Comparison of ENCODE assay signal across 8 mouse cellular contexts in the genomic region with DNA sequence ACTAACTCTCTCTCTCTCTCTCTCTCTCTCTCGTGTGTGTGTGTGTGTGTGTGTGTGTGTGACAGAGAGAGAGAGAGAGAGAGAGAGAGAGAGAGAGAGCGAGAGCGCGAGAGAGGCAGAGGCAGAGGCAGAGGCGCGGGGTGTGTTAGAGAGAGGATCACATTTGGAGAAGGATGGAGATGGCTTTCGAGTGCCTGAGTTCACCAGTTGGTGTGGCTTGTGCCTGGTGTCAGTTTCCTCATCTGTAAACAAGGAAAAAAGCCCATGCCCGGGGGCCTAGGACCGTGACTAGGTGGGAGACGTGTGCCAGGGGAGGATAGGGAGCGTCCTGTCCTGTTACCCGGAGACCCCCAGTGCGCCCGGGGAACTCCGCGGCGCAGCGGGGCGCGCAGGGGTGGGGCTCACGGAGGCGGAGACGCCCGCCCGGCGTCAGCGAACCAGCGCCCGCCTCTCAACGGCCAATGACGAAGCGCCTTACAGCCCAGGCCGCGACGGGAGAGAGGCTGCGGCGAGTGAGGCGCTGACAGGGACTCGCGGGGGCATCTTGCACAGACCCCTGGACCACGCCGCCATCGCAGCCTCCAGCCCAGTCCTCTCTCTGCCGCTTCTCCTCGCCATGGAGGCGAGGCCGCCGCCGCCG. TPM values are rescaled to one million over a fixed set of nuclear protein-coding genes. Genes with fewer than 3 reads are reported as not detected.
DNase-seq lines count a peak whose midpoint lies in the region; ATAC-seq and TF ChIP-seq lines count a peak whose summit lies in the region.

Ptpra (plus strand) TSS at position 485 of the 640 bp plus-strand sequence.

- H3K9ac ChIP-seq in embryonic facial prominence, embryonic 15.5 days = peak within 1 kb of the TSS; percentile 90
- H3K9ac ChIP-seq in kidney, embryonic 15.5 days = peak within 1 kb of the TSS; percentile 90

- peak; percentile 95 for TF ChIP-seq POLR2A in bone marrow, adult 2 months (IDR thresholded peaks at IDR 0.05; ENCODE audit: borderline replicate concordance, control insufficient read depth, low read depth, low read length)

- peak; percentile 97 for ATAC-seq in embryonic facial prominence, embryonic 15.5 days (ENCODE audit: insufficient number of reproducible peaks, low FRiP score, low TSS enrichment, low read depth)
- ATAC-seq in kidney, embryonic 15.5 days (replicated peaks; ENCODE audit: low FRiP score) = peak; percentile 98
- ATAC-seq in monocyte, adult 5-6 weeks (replicated peaks; ENCODE audit: insufficient number of reproducible peaks, low FRiP score, low TSS enrichment, poor library complexity, severe bottlenecking) = peak; percentile 91

- H3K9me3 ChIP-seq in embryonic facial prominence, embryonic 15.5 days (replicated peaks) = no peaks in the 10 kb centered on the region
- no peaks in the 10 kb centered on the region for H3K9me3 ChIP-seq in kidney, embryonic 15.5 days (replicated peaks)

- under 1% methylated on average over 50 of the region's 50 CpGs for WGBS in bone marrow, adult 2 months
- 0% methylated on average over 50 of the region's 50 CpGs for WGBS in embryonic facial prominence, embryonic 15.5 days
- WGBS in kidney, embryonic 15.5 days = under 1% methylated on average over 48 of the region's 50 CpGs

- peak within 1 kb of the TSS; percentile 98 for H3K4me3 ChIP-seq in bone marrow, adult 2 months (replicated peaks; ENCODE audit: control insufficient read depth, low read depth, low read length)
- peak within 1 kb of the TSS; percentile 94 for H3K4me3 ChIP-seq in embryonic facial prominence, embryonic 15.5 days (replicated peaks)
- peak within 1 kb of the TSS; percentile 94 for H3K4me3 ChIP-seq in kidney, embryonic 15.5 days (replicated peaks)

- H3K4me1 ChIP-seq in bone marrow, adult 2 months (ENCODE audit: control insufficient read depth, insufficient read depth, low read length) = no peaks in the 10 kb centered on the region; the same call in 1 of the 2 replicates
- peaks cover 27% of the 10 kb centered on the region for H3K4me1 ChIP-seq in embryonic facial prominence, embryonic 15.5 days
- peaks cover 31% of the 10 kb centered on the region for H3K4me1 ChIP-seq in kidney, embryonic 15.5 days

- no peak for TF ChIP-seq CTCF in bone marrow, adult 2 months (IDR thresholded peaks at IDR 0.05; ENCODE audit: control insufficient read depth, insufficient read depth, low read length)

- DNase-seq in 416B (ENCODE audit: low read depth) (peak; percentile 82), liver (peak; percentile 91)
- peak; percentile 92 for DNase-seq in heart, adult 9 months (ENCODE audit: low spot score in 2 of 2)
- peak; percentile 91 to 96 for DNase-seq in spleen, postnatal 4 days (ENCODE audit: low spot score in 2 of 2)

- no peaks in the 10 kb centered on the region; the same call in 1 of the 2 replicates for H3K27me3 ChIP-seq in embryonic facial prominence, embryonic 15.5 days
- peaks cover 8% of the 10 kb centered on the region; the same call in 1 of the 2 replicates for H3K27me3 ChIP-seq in kidney, embryonic 15.5 days

- peak within 1 kb of the TSS; percentile 89 for H3K27ac ChIP-seq in bone marrow, adult 2 months (ENCODE audit: control insufficient read depth, insufficient read depth, low read depth, low read length, poor library complexity)
- peak within 1 kb of the TSS; percentile 90 for H3K27ac ChIP-seq in embryonic facial prominence, embryonic 15.5 days (replicated peaks)
- H3K27ac ChIP-seq in kidney, embryonic 15.5 days = peak within 1 kb of the TSS; percentile 93

- H3K36me3 ChIP-seq in embryonic facial prominence, embryonic 15.5 days = no peaks in the 10 kb centered on the region
- H3K36me3 ChIP-seq in kidney, embryonic 15.5 days = peaks cover 3% of the 10 kb centered on the region; the same call in 1 of the 2 replicates

- H3K4me2 ChIP-seq in embryonic facial prominence, embryonic 15.5 days (replicated peaks) = peak within 1 kb of the TSS; percentile 87
- H3K4me2 ChIP-seq in kidney, embryonic 15.5 days = peak within 1 kb of the TSS; percentile 92

RNA-seq across cellular contexts. Expression of gene Ptpra, which starts in this region (rescaled TPM):
- polyA plus RNA-seq in bone marrow, adult 2 months (2011; ENCODE audit: insufficient read depth, insufficient read length, low replicate concordance, missing spikeins) = 25.6 and 33.1 TPM in 2 replicates
- polyA plus RNA-seq in embryonic facial prominence, embryonic 15.5 days (2015; fragmentation: Nextera tagmentation; extraction: Ambion mirVana) = 108 TPM in 2 replicates
- polyA plus RNA-seq in kidney, embryonic 15.5 days (2015; fragmentation: Nextera tagmentation; extraction: Ambion mirVana) = 87.9 and 92.2 TPM in 2 replicates
- 103 to 177 TPM (median 151 TPM) in 3 replicates for total RNA-seq in monocyte, adult 5-6 weeks (2017)

Comparison
In these comparisons a context has a peak if more than half of its experiments do, and no peak if none do; other contexts are left out.
1. Peak in every context shown above with its lines: DNase-seq, ATAC-seq, H3K4me3 ChIP-seq and H3K27ac ChIP-seq.